Mouse (Mus musculus) heart, adult 2 months (tissue): ENCODE data around the gene Zbtb8a.

Experiments used
- CTCF ChIP-seq: fragments of 200-600 bp; IDR thresholded peaks from 2 replicates; pipeline ENCODE4 v1.8.1; 2022; ENCODE audit warnings: antibody characterized with exemption, mild to moderate bottlenecking, moderate library complexity
- EP300 ChIP-seq: fragments of 200-500 bp; IDR thresholded peaks from 2 replicates; pipeline ENCODE4 v1.6.1; 2011; ENCODE audit warnings: low read depth, low read length, control low read depth; ENCODE audit not compliant: insufficient read depth

DNA sequence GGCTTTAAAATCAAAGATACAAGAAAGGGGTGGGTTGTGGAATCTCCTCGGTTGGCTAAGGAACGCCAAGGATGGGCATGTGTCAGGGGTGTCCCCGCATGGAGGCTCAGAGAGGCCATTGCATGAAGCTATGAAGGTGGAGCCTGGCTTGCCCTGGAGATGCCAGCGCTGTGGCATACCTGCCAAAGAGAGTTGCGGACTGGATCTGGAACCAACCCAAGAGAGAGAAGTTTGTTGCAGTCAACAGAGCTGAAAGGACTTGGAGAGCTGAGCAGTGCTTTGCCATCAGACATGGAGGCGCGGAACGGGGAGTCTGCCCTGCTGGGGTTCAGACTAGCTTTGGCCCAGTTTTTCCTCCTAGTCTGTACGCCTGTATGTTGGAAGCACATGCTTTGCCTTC is 14.5 kb downstream of the Zbtb8a start:
- TF ChIP-seq EP300 (no peak), CTCF (no peak)
